Mouse (Mus musculus) heart, embryonic 16.5 days (tissue): ENCODE measurements around the gene Socs7. TPM values are rescaled to one million over a fixed set of nuclear protein-coding genes. Genes with fewer than 3 reads are reported as not detected.

Source experiments
- polyA plus RNA-seq: library from polyadenylated mRNA; unstranded; fragments of >200 nt; fragmentation: Nextera tagmentation; extraction: Ambion mirVana; gene quantifications from 2 replicates; pipeline ENCODE4 v1.2.1, GENCODE M21; 2015

The Socs7 gene
- polyA plus RNA-seq, 1 experiment from 2014 or later: 3.2 TPM

Other genes starting within 250 kb of the Socs7 start
- 0.41 and 0.46 TPM in 2 replicates for gene Tbx21, start 247.2 kb upstream of the Socs7 start, polyA plus RNA-seq
- gene Tbkbp1, start 211.1 kb upstream of the Socs7 start, polyA plus RNA-seq: 3.8 and 4.3 TPM in 2 replicates
- 30.1 and 31.3 TPM in 2 replicates for gene Kpnb1, start 174.7 kb upstream of the Socs7 start, polyA plus RNA-seq
- gene Npepps, start 81.9 kb upstream of the Socs7 start, polyA plus RNA-seq: 87.4 and 92.9 TPM in 2 replicates
- 58.1 and 59.8 TPM in 2 replicates for gene Mrpl45, start 46.8 kb upstream of the Socs7 start, polyA plus RNA-seq
- gene Gpr179, start 10.5 kb upstream of the Socs7 start, polyA plus RNA-seq: 0.09 and 0.12 TPM in 2 replicates
- 5.5 and 6.1 TPM in 2 replicates for gene Arhgap23, start 53.0 kb downstream of the Socs7 start, polyA plus RNA-seq
- 0.92 and 1.2 TPM in 2 replicates for gene 4933428G20Rik, start 137.8 kb downstream of the Socs7 start, polyA plus RNA-seq
- gene Srcin1, start 213.6 kb downstream of the Socs7 start, polyA plus RNA-seq: 0.04 and 0.08 TPM in 2 replicates